Mouse (Mus musculus) olfactory bulb, adult 2 months (tissue): ENCODE results near the gene Otx2. TPM values are rescaled to one million over a fixed set of nuclear protein-coding genes. Genes with fewer than 3 reads are reported as not detected.

ENCODE experiments used
- H3K27ac ChIP-seq: fragments of 200-500 bp; 2 replicates; pipeline ENCODE4 v1.5.1; 2012; ENCODE audit warnings: low read depth, low read length; ENCODE audit not compliant: insufficient read depth
- H3K4me1 ChIP-seq: fragments of 200-500 bp; 2 replicates; pipeline ENCODE4 v1.6.1; 2012; ENCODE audit warnings: low read length; ENCODE audit not compliant: control insufficient read depth, insufficient read depth
- H3K4me3 ChIP-seq: fragments of 200-500 bp; 2 replicates; pipeline ENCODE4 v1.5.1; 2012; ENCODE audit warnings: mild to moderate bottlenecking, low read depth, low read length, moderate library complexity; ENCODE audit not compliant: insufficient read depth
- CTCF ChIP-seq: fragments of 200-500 bp; IDR thresholded peaks from 2 replicates; pipeline ENCODE4 v1.5.1; 2012; ENCODE audit warnings: low read depth, mild to moderate bottlenecking, low read length, moderate library complexity; ENCODE audit not compliant: insufficient read depth
- POLR2A ChIP-seq: fragments of 200-500 bp; IDR thresholded peaks from 2 replicates; pipeline ENCODE4 v1.6.1; 2012; ENCODE audit warnings: mild to moderate bottlenecking, low read depth, low read length, moderate library complexity; ENCODE audit not compliant: insufficient read depth
- WGBS: fragments of 180-500 bp; shearing (Covaris S2); methylation state at CpG from one replicate; pipeline ENCODE4 v1.1.7; 2018; 5-methylcytosine and 5-hydroxymethylcytosine counted together
- polyA plus RNA-seq: library from polyadenylated mRNA; stranded (reverse); fragments of >200 nt; gene quantifications from 2 replicates; pipeline ENCODE4 v1.2.4, GENCODE M21; 2012; ENCODE audit warnings: low replicate concordance; ENCODE audit not compliant: missing spikeins, insufficient read depth, insufficient read length

Otx2 gene
- polyA plus RNA-seq, 1 experiment = not detected

DNA sequence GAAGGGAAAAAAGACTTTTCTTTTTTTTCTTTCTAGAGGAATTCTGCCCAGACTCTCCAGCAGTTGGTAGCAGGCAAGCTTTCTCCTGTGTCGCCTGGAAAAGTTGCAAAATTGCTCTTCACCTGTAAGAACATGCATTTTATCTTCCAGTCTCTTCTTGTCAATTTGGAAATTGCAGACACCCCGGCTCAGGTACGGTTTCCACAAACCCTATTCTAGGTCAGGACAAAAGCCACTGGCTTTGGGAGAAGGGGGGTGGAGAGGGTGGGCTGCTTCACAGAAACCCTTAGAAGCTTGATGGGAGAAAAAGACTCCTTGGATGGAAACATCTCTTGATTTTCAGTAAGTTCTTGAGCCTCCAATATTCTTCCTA lies 3.4 kb downstream of the Otx2 start:
- no peak for TF ChIP-seq CTCF
- no peak for TF ChIP-seq POLR2A
- WGBS = 47% methylated on average over 3 of the region's 3 CpGs
- Histone ChIP-seq H3K4me3 (no peak overlapping the region), H3K27ac (no peak overlapping the region), H3K4me1 (0 out of 2 replicates have a peak, but pooled peaks cover 3% of the 10 kb centered on the region)

DNA sequence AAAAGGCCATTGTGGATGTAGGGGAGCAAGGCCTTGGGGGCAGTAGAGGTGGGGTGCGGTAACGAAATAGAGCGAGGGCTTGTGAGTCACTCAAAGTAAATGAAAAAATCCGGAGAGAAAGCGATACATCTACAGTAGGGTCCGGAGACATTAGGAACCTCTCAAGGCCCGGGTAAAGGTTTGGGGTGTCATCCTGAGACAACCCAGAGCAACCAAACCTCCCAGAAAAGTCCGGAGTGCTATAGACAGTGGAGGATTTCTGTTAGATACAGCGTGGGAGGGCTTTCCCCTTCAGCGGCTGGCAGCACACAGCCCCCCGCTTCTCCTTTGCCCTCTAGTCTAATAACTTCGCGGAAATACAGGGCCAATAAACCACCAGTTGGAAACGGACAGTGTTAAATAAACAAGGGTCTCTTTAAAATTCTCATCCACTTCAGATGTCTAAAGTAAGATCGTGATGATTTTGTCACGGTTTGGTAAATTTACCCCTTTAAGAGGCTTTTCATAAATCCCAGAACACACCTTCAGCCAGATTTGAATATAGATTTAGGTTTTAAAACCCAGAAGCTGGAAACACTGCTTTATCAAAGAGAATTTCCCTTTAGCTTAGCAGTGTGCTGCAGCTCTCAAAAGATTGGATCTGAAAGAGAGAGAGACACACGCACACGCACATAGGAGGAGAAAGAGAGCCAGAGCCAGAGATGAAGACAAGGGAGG lies 3.9 kb downstream of the Otx2 start:
- H3K27ac ChIP-seq = no peak overlapping the region
- TF ChIP-seq POLR2A (no peak), CTCF (no peak)
- 0 out of 2 replicates have a peak, but pooled peaks cover 5% of the 10 kb centered on the region for H3K4me1 ChIP-seq
- WGBS = 30% methylated on average over 18 of the region's 18 CpGs
- no peak overlapping the region for H3K4me3 ChIP-seq

DNA sequence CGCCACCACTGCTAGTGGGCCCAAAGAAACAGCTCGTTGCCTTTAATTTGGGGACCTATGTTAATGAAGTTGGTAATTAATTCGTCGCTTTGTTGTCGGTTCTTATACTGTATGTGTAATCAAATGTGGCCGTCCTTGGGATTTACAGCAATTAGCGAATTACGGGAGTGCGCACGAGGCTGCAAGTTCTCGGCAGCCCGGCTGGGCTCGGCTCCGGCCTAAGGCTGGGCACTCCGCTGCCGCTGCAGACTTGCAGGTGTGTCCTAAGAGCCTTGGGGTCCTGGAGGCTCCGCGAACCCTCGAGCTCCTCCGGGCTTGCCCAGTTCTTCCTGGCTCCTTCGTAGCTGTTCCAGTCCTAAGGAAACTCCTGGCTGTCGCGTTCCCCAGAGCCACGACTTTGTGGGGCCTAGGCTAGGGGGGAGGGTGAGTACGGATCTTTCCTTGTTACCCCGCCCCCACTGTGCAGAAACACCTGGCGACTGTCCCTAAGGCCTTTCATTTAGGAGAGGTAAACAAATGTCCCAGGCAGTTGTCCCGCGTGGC lies 4.8 kb downstream of the Otx2 start:
- TF ChIP-seq POLR2A = no peak
- no peak for TF ChIP-seq CTCF
- 8% methylated on average over 29 of the region's 29 CpGs for WGBS
- Histone ChIP-seq H3K4me1 (0 out of 2 replicates have a peak, but pooled peaks cover 5% of the 10 kb centered on the region), H3K27ac (no peak overlapping the region), H3K4me3 (no peak overlapping the region)

DNA sequence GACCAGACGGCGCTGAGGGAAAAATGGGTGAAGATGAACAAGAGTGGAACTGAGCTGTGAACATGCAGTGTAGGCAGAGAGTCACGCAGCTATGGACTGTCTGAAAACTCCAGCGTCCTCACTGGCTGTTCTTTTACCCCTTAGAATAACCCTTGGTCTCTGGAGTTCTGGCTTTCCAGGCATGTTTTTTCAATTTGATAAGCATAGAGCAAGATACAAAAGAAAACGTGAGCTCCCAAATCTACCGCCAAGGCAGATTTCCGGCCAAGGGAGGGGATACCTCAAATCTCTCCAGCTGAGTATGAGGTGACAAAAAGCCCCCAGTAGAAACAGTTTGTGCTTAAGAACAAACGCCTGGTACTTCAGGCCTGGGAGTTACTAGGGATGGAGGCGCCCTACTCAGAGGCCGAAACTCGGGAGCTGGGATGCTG lies 5.6 kb downstream of the Otx2 start:
- Histone ChIP-seq H3K27ac (no peak overlapping the region), H3K4me1 (0 out of 2 replicates have a peak, but pooled peaks cover 3% of the 10 kb centered on the region), H3K4me3 (no peak overlapping the region)
- no peak for TF ChIP-seq POLR2A
- TF ChIP-seq CTCF = no peak
- 34% methylated on average over 11 of the region's 11 CpGs for WGBS

DNA sequence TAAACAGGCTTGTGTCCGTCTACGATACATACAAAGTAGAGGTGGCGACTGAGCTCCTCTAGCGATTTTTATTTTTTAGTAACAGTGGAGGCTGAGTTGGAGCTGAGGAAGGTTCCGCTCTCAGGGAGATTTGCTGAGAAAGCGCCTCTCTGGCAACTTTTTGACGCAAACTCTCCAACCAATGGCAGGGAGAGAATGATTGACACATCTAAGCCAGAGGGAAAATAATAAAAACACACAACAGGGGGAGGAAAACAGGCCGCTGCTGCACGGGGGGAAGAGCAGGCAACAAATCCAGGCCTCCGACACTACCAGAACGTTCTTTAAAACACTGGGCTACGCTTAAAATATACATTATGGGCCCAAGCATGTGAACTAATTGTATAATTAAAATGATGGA lies 6.2 kb downstream of the Otx2 start:
- H3K4me1 ChIP-seq = 0 out of 2 replicates have a peak, but pooled peaks cover 3% of the 10 kb centered on the region
- 26% methylated on average over 12 of the region's 12 CpGs for WGBS
- no peak overlapping the region for H3K27ac ChIP-seq
- no peak for TF ChIP-seq POLR2A
- no peak for TF ChIP-seq CTCF
- no peak overlapping the region for H3K4me3 ChIP-seq

DNA sequence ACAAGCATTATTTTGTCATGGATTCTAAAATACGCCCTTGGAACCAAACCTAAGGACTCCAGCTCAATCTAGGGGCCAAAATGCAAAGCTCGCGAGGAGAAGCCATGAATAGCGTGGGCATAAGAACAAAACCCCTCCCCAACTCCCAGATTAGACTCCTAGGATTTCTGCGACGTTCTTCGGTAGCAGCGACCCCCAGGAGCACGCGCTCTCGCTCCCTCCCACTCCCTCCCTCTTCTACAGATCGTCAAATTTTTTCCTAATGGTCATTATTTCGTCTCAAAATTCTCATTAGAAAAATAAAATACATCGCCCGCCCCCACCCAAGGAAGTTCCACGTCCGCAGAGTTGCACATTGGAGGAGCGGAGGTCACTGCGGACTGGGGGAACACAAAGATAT lies 6.8 kb downstream of the Otx2 start:
- WGBS = 6% methylated on average over 19 of the region's 19 CpGs
- TF ChIP-seq POLR2A (no peak), CTCF (no peak)
- no peak overlapping the region for H3K4me3 ChIP-seq
- no peak overlapping the region for H3K27ac ChIP-seq
- 0 out of 2 replicates have a peak, but pooled peaks cover 3% of the 10 kb centered on the region for H3K4me1 ChIP-seq

DNA sequence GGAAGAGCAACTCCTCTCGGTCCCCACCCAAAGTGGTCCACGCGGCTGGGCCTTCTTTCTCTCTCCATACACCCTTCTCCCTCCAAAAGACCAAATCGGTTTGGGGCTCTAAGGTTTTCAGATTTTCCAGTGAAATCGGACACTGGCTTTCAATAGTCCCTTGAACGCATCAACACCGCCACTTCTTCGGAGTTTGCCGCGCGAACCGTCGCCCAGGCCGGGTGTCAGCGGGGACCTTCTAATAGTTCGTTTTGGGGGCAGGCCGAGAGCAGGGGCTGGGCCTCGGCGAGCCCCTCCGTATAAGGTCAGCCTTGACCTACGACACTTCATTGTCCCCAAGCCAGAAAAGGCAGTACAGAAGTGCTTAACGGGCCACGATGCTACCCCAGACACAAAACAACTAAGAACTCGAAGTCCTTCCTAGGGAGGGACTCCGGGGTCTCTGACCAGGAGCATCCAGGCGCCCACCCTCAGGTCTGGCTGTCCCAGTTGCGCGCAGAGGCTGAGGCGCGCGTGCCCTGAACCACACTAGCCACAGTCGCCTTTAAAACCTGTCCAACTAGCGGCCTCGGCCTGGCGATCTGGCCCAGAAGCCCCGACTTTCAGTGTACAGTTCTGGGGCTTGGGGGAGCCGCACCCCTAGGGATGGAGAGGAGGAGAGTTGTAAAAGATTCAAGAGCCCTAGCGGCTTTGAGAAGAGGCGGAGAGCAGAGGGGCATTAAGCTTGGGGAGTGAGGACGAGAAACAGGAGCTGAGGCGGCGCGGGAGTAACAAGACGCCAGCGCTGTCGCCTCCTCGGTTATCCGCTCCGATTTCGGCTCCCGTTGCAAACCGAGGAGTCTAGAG lies 7.6 kb downstream of the Otx2 start:
- TF ChIP-seq CTCF = no peak
- TF ChIP-seq POLR2A = no peak
- no peak overlapping the region for H3K27ac ChIP-seq
- 3% methylated on average over 52 of the region's 52 CpGs for WGBS
- H3K4me3 ChIP-seq = no peak overlapping the region
- 0 out of 2 replicates have a peak, but pooled peaks cover 3% of the 10 kb centered on the region for H3K4me1 ChIP-seq

DNA sequence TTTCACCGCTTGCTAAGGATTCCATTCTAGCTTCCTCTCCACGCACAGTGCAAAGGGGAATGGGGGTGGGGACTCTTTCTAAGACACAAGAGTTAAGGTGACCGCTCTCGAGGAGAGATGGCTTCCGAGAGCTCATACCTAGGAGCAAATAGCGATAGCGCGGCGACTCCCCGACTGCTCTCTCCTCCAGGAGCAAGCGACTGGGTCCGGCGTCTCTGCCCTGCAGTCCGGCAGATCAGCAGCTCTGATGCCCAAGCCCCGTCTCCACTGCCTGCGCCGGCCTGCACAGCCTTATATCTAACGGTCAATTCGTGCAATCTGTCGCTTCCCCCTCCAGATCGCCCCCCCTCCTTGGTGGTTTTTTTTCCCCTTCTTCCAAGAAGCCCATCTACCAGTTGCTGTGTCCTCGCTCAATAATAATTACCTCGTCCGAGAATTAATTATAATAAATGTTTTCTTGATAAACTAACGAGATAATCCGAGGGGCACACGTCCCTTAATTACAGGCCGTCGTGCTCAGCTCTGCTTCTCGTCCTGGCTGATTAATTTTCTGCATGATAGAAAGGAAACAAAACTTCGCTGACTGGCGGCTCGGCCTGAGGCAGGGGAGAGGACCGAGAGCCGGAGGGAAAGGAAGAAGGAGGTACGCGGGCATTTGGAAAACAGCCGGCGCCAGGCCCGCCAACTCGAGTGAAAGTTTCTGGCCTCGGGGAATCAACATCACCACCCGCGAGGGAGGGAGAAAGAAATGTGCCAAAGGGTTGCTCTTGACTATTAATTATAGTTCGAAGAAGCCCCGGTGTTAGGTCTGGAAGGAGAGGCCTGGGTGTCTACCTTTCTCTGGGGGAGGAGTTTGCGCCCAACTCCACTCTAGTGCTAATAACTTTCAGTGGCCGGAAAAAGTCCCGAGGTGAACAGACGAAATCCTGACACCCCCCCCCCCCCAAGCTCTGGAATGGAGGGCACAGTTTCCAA lies 8.5 kb downstream of the Otx2 start:
- Histone ChIP-seq H3K4me1 (0 out of 2 replicates have a peak, but pooled peaks cover 3% of the 10 kb centered on the region), H3K27ac (no peak overlapping the region), H3K4me3 (no peak overlapping the region)
- WGBS = 4% methylated on average over 50 of the region's 50 CpGs
- TF ChIP-seq CTCF = no peak
- TF ChIP-seq POLR2A = no peak
